Mouse (Mus musculus) right cerebral cortex, postnatal 36 days (tissue): ENCODE results near the gene Trim61.
"Not testable (repeated sequence)": the region's sequence is repeated elsewhere in the genome, so short reads cannot be mapped to it uniquely, and the experiment has no call there.

Source experiments
- DNase-seq, 2 experiments: peaks; one replicate each; pipeline ENCODE4 v3.0.0; 2022; ENCODE audit warnings: low spot score in 2 of 2, mixed read lengths in 1 of 2

The Trim61 gene

GRCm38 (mm10) chr8:65018423-65018822 is at the start of gene Trim61, which contains the start of gene Trim60:
Gene Trim61 (minus strand): TSS chr8:65018523.
Gene Trim60 (minus strand): TSS chr8:65018584.
- no peak for DNase-seq

DNA sequence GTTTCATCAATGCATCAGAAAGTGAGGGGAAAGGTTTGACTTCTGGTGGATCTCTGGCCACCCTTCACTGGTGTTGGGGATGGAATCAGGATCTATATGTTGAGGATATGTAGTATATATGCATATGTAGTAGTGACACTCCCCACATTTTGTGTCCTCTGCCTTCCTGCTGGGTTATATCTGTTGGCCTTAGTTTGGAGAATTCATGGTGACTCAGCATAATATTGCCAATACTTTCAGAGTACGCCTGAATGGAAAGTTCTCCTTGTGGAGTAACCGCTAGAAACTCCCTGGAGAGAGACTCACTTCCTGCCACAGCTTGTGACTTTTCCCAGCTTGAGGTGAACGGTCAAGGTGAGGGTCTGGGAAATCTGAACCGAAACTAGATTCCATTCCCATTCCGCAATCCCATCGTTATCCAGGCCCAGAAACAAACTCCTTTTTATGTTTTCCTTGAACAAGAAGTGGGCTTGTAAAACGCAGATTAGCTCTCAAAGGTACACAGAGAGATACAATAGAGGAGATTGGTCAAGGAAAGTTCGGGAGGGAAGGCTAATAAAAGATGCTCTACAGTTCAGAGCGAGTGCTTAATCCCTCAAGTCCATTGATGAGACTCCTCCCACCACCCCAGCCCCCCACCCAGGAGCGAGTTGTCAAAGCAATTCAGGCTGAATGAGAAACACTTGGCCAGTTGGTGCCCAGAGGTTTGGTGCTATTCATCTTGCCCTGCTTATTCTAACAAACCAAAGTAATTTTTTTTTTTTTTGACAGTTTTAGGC is 49.6 kb upstream of the Trim61 start:
- DNase-seq: no peak

- no peak for DNase-seq
Observed at GRCm38 (mm10) chr8:65067031-65067430, 48.7 kb upstream of the Trim61 start.

GRCm38 (mm10) chr8:65065622-65066021 is 47.3 kb upstream of the Trim61 start:
- DNase-seq: no peak

- DNase-seq: no peak
Observed at GRCm38 (mm10) chr8:65064071-65064470, 45.7 kb upstream of the Trim61 start.

GRCm38 (mm10) chr8:65062195-65062594 is 43.9 kb upstream of the Trim61 start:
- no peak for DNase-seq

- no peak for DNase-seq
Observed at GRCm38 (mm10) chr8:65056722-65057121, 38.4 kb upstream of the Trim61 start.

GRCm38 (mm10) chr8:65053968-65054367 is 35.6 kb upstream of the Trim61 start:
- DNase-seq: no peak

DNA sequence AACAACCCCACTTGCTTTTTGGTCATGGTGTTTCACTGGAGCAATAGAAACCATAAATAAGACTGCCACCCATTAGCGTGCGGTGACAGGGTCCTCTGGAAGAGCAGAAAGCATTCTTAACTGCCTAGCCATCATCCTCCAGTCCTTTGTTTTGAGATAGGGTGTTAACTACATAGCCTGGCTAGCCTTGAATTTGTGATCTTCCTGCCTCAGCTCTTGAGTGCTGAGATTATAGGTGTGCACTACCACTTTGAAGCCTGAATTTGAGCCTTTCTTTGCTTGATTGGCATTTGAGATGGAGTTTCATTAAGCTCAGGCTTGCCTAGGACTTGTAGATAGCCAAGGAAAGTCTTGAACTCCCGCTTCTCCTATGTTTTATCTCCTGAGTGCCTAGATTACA is 35.2 kb upstream of the Trim61 start:
- no peak for DNase-seq

DNA sequence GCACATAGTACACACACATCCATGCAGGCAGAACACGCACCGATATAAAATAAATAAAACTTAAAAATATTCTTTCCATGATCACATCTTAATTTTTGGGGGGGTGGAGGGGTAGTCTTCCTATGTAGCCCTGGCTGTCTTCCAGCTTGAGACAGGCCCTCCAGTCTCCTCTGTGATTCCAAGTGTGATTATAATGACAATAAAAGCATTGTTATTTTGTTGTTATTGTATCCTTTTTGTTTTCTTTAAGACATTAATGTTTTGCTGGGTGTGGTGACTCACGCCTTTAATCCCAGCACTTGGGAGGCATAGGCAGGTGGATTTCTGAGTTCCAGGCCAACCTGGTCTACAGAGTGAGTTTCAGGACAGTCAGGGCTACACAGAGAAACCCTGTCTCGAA is 29.5 kb upstream of the Trim61 start:
- no peak for DNase-seq

DNA sequence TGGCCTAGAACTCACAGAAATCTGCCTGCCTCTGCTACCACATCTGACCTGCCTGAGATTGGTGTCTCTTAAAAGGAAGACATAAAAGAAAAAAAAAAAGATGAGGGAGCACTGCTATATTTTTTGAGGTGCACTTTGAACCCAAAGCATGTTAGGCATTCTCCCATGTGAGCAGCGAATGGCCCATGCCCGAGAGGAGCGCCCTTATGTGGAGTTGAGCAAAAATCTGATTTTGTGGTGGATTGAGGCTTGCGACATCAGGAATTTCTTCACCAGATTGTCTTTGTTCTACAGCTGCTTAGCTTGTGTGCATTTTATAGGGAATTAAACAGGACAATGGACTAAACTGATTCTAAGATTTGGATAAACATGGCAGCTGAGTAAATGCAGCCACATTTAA is 28.9 kb upstream of the Trim61 start:
- DNase-seq: no peak

- DNase-seq: no peak
Observed at GRCm38 (mm10) chr8:65046565-65046964, 28.2 kb upstream of the Trim61 start.

DNA sequence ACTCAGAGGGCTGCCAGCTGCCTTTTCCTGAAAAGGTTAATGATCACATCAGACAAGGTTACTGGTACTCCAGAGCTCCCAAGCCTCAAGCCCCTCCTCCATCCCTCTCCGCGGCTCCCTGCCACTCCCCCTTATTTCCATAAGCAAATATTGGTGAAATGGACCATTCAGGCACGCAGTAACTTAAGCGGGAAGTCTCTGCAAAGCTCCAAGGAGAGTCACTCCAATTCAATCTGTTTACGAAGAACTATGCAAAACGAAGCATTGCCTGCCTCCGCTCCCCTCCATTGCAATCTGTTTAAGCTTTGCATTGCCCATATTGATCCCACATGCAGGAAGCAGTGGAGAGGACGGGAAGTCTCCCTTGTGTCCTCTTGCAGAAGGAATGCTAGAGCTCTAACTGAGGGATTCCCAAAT is 18.8 kb upstream of the Trim61 start, which contains the start of gene Apela:
TSS of gene Apela (minus strand) at position 220 of the 417 bp plus-strand sequence.
- DNase-seq: no peak

DNA sequence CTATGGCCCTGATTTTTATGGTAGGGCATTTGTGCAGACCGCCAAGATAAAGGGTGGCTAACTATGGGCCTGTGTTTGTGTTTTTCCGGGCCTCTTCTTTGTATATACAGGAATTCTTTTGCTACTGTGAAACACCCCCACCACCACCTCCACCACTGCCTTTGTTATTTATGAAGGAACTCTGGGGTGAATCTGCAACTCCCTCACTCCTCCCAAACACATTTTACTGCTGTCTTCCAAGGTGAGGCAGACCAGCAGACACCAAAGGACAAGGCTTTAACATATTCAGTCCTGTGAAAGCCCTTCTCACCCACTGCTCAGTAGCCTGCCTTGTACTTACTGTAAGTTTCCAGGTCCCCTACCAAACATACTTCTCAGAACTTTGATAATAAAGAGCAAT is 15.8 kb upstream of the Trim61 start:
- DNase-seq: no peak

DNA sequence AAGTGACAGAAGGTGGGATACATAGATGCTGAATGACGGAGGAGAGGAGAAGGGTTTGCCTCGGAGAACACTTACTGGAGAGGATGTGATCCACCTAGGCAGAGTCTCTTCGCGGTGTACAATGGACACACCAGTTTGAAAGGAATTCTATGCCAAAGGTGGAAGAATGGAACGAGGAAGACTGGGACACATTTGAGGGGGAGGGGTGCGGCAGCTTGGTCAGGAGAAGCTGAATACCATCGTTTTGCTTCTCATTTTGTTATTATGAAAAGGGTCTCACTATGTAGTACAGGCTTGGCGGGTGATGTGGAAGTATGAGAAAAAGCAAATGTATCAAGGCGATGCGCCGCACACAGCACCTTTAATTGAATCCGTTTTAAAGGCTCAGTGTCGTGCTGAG is 14.7 kb upstream of the Trim61 start:
- DNase-seq: no peak

DNA sequence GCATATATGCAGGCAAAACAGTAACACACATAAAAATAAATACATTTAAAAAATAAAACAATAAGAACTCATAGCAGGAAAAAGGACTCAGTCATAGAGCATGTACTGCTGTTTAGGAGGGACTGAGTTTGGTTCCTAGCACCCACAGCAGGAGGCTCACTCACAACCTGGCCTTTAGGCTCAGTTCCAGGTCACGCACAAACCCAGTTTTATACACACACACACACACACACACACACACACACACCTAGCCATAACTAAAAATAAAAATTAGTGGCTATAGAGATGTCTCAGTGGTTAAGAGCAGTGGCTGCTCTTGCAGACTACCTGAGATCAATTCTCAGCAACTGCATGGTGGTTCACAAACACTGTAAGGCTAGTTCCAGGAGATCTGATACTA is 13.8 kb upstream of the Trim61 start:
- DNase-seq: no peak

GRCm38 (mm10) chr8:65030735-65031485 is 12.6 kb upstream of the Trim61 start:
- no peak for DNase-seq

GRCm38 (mm10) chr8:65029776-65030175 is 11.5 kb upstream of the Trim61 start:
- no peak for DNase-seq

DNA sequence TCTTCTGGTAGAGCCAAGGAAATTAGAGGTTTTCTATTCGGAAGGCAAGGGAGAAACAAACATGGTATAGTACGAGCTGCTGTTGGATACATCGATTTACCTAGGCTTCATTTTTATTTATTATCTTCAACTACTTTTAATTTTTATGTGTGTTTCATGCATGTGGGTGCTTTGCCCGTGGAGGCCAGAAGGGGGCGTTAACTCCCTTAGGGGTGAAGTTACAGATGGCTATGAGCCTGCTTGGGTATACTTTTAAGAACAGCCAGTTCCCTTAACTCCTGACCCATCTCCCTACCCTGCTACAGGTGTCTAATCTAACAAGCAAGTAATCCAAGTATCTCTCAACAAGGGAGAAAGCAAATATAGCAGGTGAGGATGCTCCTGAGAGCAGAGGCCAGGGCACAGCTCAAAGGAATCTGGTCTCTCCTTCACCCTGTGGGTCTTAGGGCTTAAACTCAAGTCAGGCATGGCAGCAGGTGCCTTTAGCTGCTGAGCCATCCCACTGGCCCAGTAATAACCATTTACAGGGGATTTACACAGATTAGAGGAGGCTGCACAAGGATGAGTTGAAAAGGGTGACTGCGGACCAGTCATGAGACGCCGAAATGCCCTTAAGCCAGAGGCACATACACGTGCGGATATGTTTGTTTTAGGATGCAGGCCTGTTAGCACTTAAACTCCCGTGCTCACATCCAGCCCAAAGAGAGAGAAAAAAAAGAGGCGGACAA is 10.8 kb upstream of the Trim61 start:
- no peak for DNase-seq

DNA sequence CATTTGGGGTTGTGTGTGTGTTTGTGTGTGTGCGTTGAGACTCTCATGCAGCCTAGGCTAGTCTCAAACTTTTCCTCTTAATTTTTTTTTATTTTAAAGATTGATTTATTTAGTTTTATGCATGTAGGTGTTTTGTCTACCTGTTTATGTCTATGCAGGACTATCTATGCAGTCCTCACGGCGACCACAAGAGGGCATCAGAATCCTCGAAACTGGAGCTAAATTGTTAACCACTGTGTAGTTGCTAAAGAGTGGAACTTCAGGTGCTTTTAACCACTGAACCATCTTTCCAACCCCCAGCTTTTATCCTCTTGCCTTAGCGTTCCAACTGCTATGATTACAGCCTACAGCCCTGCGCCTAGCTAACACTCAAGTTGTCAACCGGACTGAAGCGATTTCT is 4.2 kb upstream of the Trim61 start:
- peak; percentile 38 to 52 for DNase-seq

DNA sequence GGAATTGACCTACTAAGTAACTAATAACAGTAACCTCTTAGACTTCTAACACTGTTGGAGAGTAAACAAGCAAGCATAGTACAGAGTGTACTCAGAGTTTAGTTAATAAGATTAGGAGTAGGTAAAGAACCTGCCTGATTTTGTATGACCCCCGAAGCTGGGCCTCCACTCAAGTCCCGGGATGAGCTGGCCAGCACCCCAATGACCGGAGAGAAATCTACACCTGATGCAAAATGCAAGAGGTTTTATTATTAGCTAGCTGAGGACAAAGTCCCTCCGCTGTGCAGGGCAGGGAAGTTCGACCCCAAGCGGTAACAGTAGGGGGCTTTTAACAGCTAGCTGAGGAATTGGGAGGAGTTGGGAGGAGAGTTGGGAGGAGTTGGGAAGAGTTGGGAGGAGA is 10.7 kb downstream of the Trim61 start:
- DNase-seq: not testable (repeated sequence)

- DNase-seq: no peak
Observed at GRCm38 (mm10) chr8:64998806-64999365, 19.4 kb downstream of the Trim61 start.
